Mouse (Mus musculus) intestine, embryonic 15.5 days (tissue): ENCODE measurements at regions not wholly inside any gene's neighbourhood (a gene's known extent, or its start where the extent isn't known, plus 50 kb on each side); places are given as distances from the start of the nearest gene placed in this dataset.
"Not testable (repeated sequence)": the region's sequence is repeated elsewhere in the genome, so short reads cannot be mapped to it uniquely, and the experiment has no call there.

Source experiments
- ATAC-seq: fragments of 200-750 bp; cut with Nextera tagmentation; 2 replicates; pipeline ENCODE4 v1.8.0; 2017; ENCODE audit warnings: moderate TSS enrichment, moderate library complexity
- H3K27ac ChIP-seq: fragments of 300-500 bp; sonication (generic); 2 replicates; pipeline ENCODE4 v1.5.1; 2015; ENCODE audit warnings: mild to moderate bottlenecking, inconsistent platforms
- H3K27me3 ChIP-seq: fragments of 300-500 bp; sonication (generic); replicated peaks from 2 replicates; pipeline ENCODE4 v1.6.1; 2015; ENCODE audit warnings: inconsistent platforms
- H3K36me3 ChIP-seq: fragments of 300-500 bp; sonication (generic); 2 replicates; pipeline ENCODE4 v1.6.1; 2015; ENCODE audit warnings: inconsistent platforms
- H3K4me1 ChIP-seq: fragments of 300-500 bp; sonication (generic); replicated peaks from 2 replicates; pipeline ENCODE4 v1.6.1; 2015; ENCODE audit warnings: inconsistent platforms
- H3K4me2 ChIP-seq: fragments of 300-500 bp; sonication (generic); replicated peaks from 2 replicates; pipeline ENCODE4 v1.6.1; 2015; ENCODE audit warnings: mild to moderate bottlenecking, inconsistent platforms
- H3K4me3 ChIP-seq: fragments of 300-500 bp; sonication (generic); replicated peaks from 2 replicates; pipeline ENCODE4 v1.5.1; 2015; ENCODE audit warnings: inconsistent platforms
- H3K9ac ChIP-seq: fragments of 300-500 bp; sonication (generic); 2 replicates; pipeline ENCODE4 v1.6.1; 2015; ENCODE audit warnings: inconsistent platforms
- H3K9me3 ChIP-seq: fragments of 300-500 bp; sonication (generic); 2 replicates; pipeline ENCODE4 v1.6.1; 2016; ENCODE audit warnings: inconsistent platforms
- WGBS: fragments of 180-500 bp; shearing (Covaris S2); methylation state at CpG from one replicate; pipeline ENCODE4 v1.1.7; 2015; 5-methylcytosine and 5-hydroxymethylcytosine counted together

- Histone ChIP-seq H3K36me3 (no peaks in the 10 kb centered on the region), H3K4me1 (no peaks in the 10 kb centered on the region), H3K9me3 (no peaks in the 10 kb centered on the region), H3K4me2 (no peak overlapping the region), H3K9ac (no peak overlapping the region), H3K27me3 (no peaks in the 10 kb centered on the region), H3K27ac (no peak overlapping the region), H3K4me3 (no peak overlapping the region)
- ATAC-seq = no peak
- 66% methylated on average over 1 of the region's 1 CpGs for WGBS
Measured at GRCm38 (mm10) chr9:94148474-94148873, 389.4 kb downstream of the 1190002N15Rik start.

- Histone ChIP-seq H3K9me3 (no peaks in the 10 kb centered on the region), H3K9ac (no peak overlapping the region), H3K4me2 (no peak overlapping the region), H3K27me3 (no peaks in the 10 kb centered on the region), H3K4me1 (no peaks in the 10 kb centered on the region), H3K4me3 (no peak overlapping the region), H3K27ac (no peak overlapping the region), H3K36me3 (no peaks in the 10 kb centered on the region)
- ATAC-seq = no peak
- WGBS = 85% methylated on average over 3 of the region's 3 CpGs
Measured at GRCm38 (mm10) chr9:94146787-94147186, 391.1 kb downstream of the 1190002N15Rik start.

GRCm38 (mm10) chr9:94136444-94136843 is 401.4 kb downstream of the 1190002N15Rik start:
- Histone ChIP-seq H3K4me2 (no peak overlapping the region), H3K27ac (no peak overlapping the region), H3K27me3 (no peaks in the 10 kb centered on the region), H3K4me3 (no peak overlapping the region), H3K4me1 (no peaks in the 10 kb centered on the region), H3K9ac (no peak overlapping the region), H3K9me3 (no peaks in the 10 kb centered on the region), H3K36me3 (no peaks in the 10 kb centered on the region)
- 61% methylated on average over 1 of the region's 1 CpGs for WGBS
- ATAC-seq = no peak

GRCm38 (mm10) chr9:94133682-94134081 is 404.2 kb downstream of the 1190002N15Rik start:
- no peaks in the 10 kb centered on the region for H3K9me3 ChIP-seq
- H3K4me2 ChIP-seq = no peak overlapping the region
- 63% methylated on average over 2 of the region's 2 CpGs for WGBS
- no peak overlapping the region for H3K4me3 ChIP-seq
- no peaks in the 10 kb centered on the region for H3K27me3 ChIP-seq
- no peak overlapping the region for H3K9ac ChIP-seq
- no peak for ATAC-seq
- H3K27ac ChIP-seq = no peak overlapping the region
- no peaks in the 10 kb centered on the region for H3K4me1 ChIP-seq
- no peaks in the 10 kb centered on the region for H3K36me3 ChIP-seq

DNA sequence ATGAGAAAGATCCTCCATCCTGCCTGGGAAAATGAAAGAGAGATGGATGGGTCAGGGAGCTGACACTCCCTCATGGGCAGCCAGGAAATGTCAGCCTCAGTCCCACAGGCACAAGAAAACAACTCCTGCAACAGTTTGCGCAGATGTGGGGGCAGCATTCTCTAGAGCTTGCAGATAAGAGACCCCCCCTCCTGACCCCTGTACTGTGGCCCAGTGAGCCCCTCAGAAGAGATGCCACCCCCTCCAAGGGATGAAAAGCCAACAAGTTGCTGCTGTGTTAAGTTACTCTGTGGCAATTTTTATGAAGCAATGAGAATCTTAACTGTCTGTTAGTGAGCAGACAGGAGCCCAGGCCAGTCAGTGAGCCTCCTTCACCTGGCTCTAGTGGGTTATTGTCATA is 406.5 kb downstream of the 1190002N15Rik start:
- 61% methylated on average over 1 of the region's 1 CpGs for WGBS
- H3K4me1 ChIP-seq = no peaks in the 10 kb centered on the region
- no peaks in the 10 kb centered on the region for H3K27me3 ChIP-seq
- no peak overlapping the region for H3K27ac ChIP-seq
- H3K36me3 ChIP-seq = no peaks in the 10 kb centered on the region
- ATAC-seq = no peak
- H3K4me3 ChIP-seq = no peak overlapping the region
- H3K9ac ChIP-seq = no peak overlapping the region
- H3K4me2 ChIP-seq = no peak overlapping the region
- H3K9me3 ChIP-seq = no peaks in the 10 kb centered on the region

- no peak overlapping the region for H3K4me3 ChIP-seq
- no peak for ATAC-seq
- 94% methylated on average over 5 of the region's 5 CpGs for WGBS
- H3K4me2 ChIP-seq = no peak overlapping the region
- H3K9me3 ChIP-seq = no peaks in the 10 kb centered on the region
- H3K4me1 ChIP-seq = no peaks in the 10 kb centered on the region
- H3K36me3 ChIP-seq = no peaks in the 10 kb centered on the region
- H3K27ac ChIP-seq = no peak overlapping the region
- H3K9ac ChIP-seq = no peak overlapping the region
- no peaks in the 10 kb centered on the region for H3K27me3 ChIP-seq
Measured at GRCm38 (mm10) chr9:94116961-94117360, 420.9 kb downstream of the 1190002N15Rik start.

GRCm38 (mm10) chr9:94107701-94108100 is 430.2 kb downstream of the 1190002N15Rik start:
- H3K4me1 ChIP-seq, H3K27me3 ChIP-seq, H3K9ac ChIP-seq, H3K9me3 ChIP-seq, H3K27ac ChIP-seq, H3K36me3 ChIP-seq, ATAC-seq, H3K4me2 ChIP-seq, H3K4me3 ChIP-seq: not testable (repeated sequence)
- 53% methylated on average over 1 of the region's 1 CpGs for WGBS

GRCm38 (mm10) chr9:94104669-94105068 is 433.2 kb downstream of the 1190002N15Rik start:
- H3K9ac ChIP-seq = no peak overlapping the region
- no peaks in the 10 kb centered on the region for H3K4me1 ChIP-seq
- no peak for ATAC-seq
- no peak overlapping the region for H3K4me3 ChIP-seq
- H3K27ac ChIP-seq = no peak overlapping the region
- H3K4me2 ChIP-seq = no peak overlapping the region
- H3K36me3 ChIP-seq = no peaks in the 10 kb centered on the region
- WGBS = 79% methylated on average over 4 of the region's 4 CpGs
- H3K9me3 ChIP-seq = no peaks in the 10 kb centered on the region
- no peaks in the 10 kb centered on the region for H3K27me3 ChIP-seq

- no peak overlapping the region for H3K4me2 ChIP-seq
- H3K27ac ChIP-seq = no peak overlapping the region
- 54% methylated on average over 3 of the region's 3 CpGs for WGBS
- no peak overlapping the region for H3K9ac ChIP-seq
- no peak for ATAC-seq
- H3K4me3 ChIP-seq = no peak overlapping the region
- no peaks in the 10 kb centered on the region for H3K9me3 ChIP-seq
- H3K36me3 ChIP-seq = no peaks in the 10 kb centered on the region
- H3K4me1 ChIP-seq = no peaks in the 10 kb centered on the region
- no peaks in the 10 kb centered on the region for H3K27me3 ChIP-seq
Measured at GRCm38 (mm10) chr9:94101958-94102357, 435.9 kb downstream of the 1190002N15Rik start.

DNA sequence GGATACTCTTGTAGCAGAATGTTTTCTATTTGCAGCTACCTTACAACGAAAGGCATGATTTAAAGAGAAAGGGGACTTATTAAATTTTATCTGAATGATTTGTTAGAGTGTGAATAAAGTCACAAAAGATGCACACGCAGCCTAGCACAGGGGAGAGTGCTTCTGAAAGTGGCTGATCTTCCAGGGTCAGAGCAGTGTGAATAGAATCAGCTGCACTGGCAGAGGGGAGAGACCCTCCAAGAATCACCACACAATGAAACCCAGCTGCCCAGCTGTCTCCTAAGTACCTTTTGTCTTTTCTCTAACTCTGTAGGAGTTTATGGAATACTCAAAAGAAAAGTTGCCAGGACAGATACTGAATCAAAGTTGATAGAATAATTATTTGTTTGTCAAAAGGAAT is 443.1 kb downstream of the 1190002N15Rik start:
- 66% methylated on average over 2 of the region's 2 CpGs for WGBS
- H3K9ac ChIP-seq = no peak overlapping the region
- no peak overlapping the region for H3K27ac ChIP-seq
- H3K9me3 ChIP-seq = no peaks in the 10 kb centered on the region
- no peak for ATAC-seq
- H3K4me1 ChIP-seq = no peaks in the 10 kb centered on the region
- H3K27me3 ChIP-seq = no peaks in the 10 kb centered on the region
- no peak overlapping the region for H3K4me3 ChIP-seq
- no peaks in the 10 kb centered on the region for H3K36me3 ChIP-seq
- H3K4me2 ChIP-seq = no peak overlapping the region

- H3K27me3 ChIP-seq = no peaks in the 10 kb centered on the region
- H3K27ac ChIP-seq = no peak overlapping the region
- H3K36me3 ChIP-seq = no peaks in the 10 kb centered on the region
- no peak overlapping the region for H3K4me2 ChIP-seq
- ATAC-seq = no peak; the same call in 1 of the 2 replicates
- H3K4me3 ChIP-seq = no peak overlapping the region
- H3K9ac ChIP-seq = no peak overlapping the region
- WGBS = 48% methylated on average over 7 of the region's 7 CpGs
- no peaks in the 10 kb centered on the region for H3K9me3 ChIP-seq
- H3K4me1 ChIP-seq = no peaks in the 10 kb centered on the region
Measured at GRCm38 (mm10) chr9:94091658-94092225, 446.1 kb downstream of the 1190002N15Rik start.

DNA sequence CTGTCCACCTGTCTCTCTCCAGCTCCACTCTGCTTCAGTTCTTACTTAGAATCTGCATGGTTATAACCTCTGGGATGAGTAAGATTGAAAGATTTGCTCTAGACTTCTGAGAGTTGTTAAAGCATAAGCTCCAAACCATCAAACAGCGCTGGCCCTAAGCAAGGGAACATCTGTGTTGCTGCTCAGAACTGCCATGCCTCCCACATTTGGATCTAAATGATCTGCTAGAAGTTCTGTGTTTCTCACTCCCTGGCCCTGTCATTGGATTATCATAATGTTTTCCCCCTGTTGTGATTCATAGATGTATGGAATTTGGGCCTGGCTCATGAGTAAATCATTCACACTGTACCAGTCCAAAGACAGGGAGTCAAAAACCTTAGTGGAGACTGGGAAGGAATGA is 448.1 kb downstream of the 1190002N15Rik start:
- Histone ChIP-seq H3K27ac (no peak overlapping the region), H3K9ac (no peak overlapping the region), H3K4me2 (no peak overlapping the region), H3K9me3 (no peaks in the 10 kb centered on the region), H3K27me3 (no peaks in the 10 kb centered on the region), H3K36me3 (no peaks in the 10 kb centered on the region), H3K4me3 (no peak overlapping the region), H3K4me1 (no peaks in the 10 kb centered on the region)
- no peak for ATAC-seq
- 63% methylated on average over 1 of the region's 1 CpGs for WGBS

GRCm38 (mm10) chr9:94083629-94084411 is 454.1 kb downstream of the 1190002N15Rik start:
- Histone ChIP-seq H3K27ac (no peak overlapping the region), H3K9me3 (no peaks in the 10 kb centered on the region), H3K9ac (no peak overlapping the region), H3K27me3 (no peaks in the 10 kb centered on the region), H3K4me1 (no peaks in the 10 kb centered on the region), H3K36me3 (no peaks in the 10 kb centered on the region), H3K4me2 (no peak overlapping the region), H3K4me3 (no peak overlapping the region)
- ATAC-seq = no peak
- WGBS = 71% methylated on average over 3 of the region's 3 CpGs
